Mouse (Mus musculus) WW6 (cell line): ENCODE data around the gene Olfr985.

Experiments used
- DNase-seq: peaks from one replicate; pipeline ENCODE4 v3.0.0-alpha.2; 2013; ENCODE audit warnings: low read depth, low spot score

The Olfr985 gene

DNA sequence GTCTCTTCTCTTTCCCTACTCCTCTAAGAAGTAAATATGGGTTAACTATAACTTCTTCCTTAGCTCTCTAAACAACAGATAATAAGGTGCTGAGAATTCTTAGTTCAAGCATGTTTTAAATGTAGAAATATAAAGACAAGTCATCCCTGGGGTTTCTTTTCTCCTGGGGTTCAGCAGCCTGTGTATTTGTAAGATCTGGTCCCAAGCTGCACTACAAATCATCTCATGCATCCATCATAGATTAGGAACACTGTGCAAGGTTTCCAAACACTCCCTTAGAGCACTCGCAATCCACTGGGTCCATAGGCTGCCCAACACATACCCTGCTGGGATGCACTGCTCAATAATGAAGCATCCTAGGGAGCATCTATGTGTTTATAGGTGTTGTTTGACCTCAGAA, at the start of gene Olfr985:
Olfr985 (minus strand) TSS at position 101 of the 400 bp plus-strand sequence.
- DNase-seq, result no peak

DNA sequence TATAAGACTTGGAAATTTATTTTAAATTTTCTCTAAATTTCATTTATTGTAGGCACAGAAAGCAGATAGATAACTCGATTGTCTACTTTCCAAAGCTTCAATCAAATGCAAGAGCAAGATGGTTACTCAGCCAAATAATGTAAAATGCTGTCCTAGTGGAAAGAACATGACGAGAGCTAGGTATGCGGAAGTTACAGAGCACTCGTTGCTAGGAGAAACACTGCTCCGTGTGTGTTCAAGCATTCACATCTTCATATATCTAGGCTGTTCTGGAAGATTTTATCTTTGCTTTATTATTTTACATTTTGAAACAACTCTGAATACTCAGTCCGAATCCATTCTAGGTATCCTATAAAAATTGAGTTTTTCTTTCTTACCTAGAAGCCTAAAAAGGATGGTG, 47.0 kb upstream of the Olfr985 start:
- no peak for DNase-seq

DNA sequence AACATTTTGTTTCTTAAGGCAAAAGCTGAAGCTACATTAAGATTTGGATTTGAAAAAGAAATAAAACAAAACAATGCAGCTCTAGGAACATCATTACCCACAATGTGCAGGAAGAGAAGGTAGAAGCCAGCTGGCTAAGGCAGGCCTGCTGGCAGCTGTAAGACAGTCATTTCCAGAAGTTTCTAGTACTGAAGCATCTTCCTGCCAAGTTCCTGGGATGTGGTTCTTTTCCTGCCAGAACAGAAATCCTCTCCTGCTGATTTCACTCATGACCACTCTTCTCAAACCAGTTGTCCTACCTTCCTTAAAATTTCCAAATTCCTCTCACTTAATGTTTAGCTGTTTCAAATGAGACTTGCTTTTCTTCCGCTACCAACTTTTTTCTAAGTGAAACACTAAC, 36.5 kb upstream of the Olfr985 start:
- no peak for DNase-seq

DNA sequence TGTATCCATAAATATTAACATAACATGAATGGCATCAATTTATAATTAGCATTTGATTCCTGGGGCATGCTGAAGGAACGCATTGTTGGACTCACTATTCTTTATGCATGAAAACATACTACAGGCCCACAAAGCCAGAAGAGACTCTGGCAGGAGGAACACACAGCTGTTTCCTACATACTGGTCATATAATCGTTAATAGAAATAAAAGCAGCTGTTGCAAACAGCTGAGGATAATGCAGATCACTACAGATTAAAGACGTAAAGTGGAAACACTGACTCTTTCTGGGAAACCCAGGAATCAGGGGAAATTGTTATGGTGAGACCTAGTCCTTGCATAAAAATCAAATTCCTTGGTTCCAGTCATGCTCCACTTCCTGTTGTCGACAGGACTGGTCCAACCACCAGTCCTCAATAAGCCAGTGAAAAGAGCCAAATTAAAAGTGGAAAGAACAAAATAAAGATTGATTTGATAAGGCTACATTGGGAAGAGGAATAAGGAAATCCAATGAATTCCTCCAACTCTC, 25.2 kb upstream of the Olfr985 start:
- DNase-seq, result no peak

DNA sequence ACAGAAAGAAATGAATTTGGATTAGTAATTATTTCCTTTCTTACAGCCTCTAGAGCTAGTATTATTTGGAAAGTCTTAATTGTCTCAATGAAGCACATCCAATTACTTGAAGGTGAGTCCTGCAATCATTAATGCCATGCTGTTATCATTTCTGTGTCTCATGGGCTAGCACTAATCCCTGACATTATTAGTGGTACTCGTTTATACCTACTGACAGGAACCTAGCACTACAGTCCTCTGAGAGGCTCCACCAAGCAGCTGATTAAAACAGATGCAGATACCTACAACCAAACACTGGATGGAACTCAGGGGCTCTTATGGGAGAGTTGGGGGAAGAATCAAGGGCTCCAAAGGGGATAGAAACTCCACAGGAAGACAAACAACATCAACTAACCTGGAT, 11.6 kb upstream of the Olfr985 start:
- no peak for DNase-seq

DNA sequence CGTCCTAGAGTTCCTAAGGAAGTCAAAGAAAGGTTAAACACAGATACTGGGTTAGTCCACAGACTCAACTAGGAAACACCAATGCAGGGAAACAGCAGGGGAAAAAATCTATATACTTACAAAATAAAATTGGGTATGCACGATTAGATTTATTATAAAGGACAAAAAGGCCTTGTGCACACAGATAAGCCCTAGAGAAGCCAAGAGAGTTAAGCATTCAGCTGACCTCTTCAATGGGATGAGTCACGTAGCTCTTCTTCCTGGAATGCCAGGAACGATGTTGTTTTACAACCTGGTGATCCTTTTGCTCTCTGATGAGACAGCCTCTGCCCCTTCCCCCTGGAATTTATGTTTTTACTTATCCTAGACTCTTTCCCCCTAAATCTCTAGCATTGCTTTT, 9.5 kb upstream of the Olfr985 start:
- no peak for DNase-seq

DNA sequence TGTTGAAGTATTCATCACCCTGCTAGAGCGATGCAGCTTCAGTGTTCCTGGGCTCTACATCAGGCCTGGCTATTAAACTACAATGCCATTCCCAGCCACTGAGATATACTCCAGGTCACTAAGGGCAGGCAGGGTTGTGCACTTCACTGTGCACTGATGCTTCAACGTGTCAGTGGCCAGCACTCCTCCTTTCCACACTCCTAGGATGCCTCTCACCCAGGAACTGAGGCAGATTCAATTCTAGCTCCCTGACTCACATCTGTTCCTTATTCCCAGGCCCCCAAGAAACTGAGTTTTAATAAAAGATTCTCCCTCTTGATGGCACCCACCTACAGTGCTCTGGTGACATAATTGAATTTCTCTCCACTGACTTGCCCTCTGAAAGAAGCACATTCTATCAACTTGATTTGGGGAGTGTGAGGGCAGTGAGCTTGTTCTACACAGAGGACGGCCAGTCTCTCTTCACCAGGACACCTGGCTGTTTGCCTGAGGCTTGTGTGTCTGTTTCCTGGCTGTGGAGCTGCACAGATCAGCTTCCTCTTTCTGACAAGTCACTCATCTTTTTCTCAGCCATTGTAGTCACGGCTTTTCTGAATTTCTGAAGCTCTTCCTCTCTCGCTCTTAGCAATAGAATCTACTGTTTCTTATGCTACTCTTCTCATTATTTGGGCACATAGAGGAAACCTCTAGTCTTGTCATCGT, 7.2 kb upstream of the Olfr985 start:
- no peak for DNase-seq

DNA sequence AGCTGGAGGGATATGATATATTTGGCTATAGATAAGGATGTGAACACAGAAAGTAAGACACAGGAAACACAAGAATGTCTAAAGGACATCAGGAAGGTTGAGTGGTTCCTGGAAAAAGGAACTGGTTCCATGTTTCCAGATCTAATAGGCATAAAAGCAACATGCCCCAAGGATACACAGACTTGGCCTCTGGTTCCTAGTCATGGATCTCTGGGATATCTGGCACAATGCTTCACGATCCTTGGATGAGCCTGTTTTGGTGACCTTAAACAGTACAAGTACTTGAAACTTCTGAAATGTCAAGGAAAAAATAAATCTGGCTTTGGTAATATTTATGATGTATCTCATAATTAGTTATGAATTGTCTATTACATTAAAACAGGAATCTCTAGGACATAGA, 572 bp upstream of the Olfr985 start:
- no peak for DNase-seq

DNA sequence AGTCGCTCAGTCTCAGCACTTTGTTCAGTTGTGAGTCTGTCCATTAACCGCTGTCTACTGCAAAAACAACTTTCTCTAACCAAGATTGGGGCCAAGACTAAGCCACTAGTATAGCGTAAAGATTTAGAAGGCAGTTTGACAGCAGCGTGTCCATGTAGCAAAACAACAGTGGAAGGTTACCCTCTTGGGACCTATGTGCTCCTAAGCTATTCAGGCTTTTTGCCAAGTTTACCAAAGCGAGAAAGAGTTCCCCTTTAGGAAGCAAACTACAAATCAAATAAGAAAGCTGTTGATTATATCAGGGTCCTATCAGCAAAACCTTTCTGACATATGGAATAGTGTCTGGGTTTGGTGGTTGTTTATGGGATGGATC, 12.7 kb downstream of the Olfr985 start:
- DNase-seq, result no peak

DNA sequence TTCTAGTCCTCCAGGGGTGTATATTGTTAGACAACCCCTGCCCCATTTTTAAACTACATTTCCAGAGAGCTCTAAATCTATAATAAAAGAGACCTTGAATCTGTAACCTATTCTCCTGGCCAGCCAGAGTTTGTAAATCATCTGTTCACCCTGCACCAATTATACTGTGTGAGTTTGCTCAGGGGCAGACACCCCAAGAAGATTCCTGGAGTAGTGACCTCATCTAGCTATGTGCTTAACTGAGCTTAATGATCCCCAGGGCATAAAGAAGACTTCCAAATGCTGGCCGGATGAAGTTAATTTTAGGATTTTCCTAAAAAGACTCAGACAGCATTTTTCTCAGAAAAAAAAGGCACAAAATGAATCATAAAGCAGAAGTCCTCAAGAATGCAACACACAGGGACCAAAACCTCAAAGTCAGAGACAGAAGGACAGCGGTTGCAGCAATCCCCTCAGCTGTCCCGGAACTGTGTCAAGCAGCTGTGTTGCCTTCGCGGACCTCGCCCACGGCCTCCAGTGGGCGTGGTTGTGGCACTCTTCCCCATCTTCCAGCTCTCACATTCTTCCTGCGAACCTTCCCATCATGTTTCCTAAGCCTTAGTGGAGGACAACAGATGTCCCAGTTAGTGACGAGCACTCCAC, 13.2 kb downstream of the Olfr985 start:
- no peak for DNase-seq

DNA sequence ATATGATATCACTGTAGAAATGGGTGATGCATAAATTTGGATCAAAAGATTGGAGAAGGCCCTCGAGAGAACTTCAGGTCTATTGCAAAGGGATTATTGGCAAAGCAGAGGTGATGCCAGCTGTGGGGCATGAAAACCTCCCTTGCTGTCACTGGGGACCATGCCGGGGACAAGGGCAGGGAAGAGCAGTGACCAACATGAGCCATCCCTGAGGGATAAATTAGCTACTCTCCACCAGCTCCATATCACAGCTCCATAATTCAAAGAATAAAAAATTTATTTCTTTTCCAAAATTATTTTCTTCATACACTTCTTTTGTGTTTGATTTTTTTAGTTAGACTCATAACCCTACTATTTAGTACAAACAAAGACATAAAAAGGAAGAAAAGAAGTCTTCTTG, 15.9 kb downstream of the Olfr985 start, which contains the start of gene Olfr984:
Olfr984 (minus strand) TSS at position 101 of the 400 bp plus-strand sequence.
- no peak for DNase-seq

DNA sequence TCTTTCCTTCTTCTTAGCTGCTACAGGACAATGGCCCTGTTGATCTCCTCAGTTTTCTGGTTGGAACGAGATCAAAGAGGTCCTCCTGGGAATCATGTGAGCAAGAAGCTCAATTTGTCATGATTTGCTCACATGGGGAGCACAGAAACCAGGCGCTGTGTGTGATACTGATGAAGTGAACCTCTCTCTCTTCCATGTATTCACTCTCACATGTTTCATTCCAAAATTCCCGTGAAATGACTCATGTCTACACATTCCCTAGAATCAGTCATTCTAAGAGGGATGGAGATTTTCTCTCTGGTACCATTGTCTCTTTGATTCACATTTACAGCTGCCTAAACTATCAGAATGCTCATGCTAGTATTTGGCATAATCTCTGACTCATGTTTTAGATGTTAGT, 35.2 kb downstream of the Olfr985 start:
- no peak for DNase-seq

DNA sequence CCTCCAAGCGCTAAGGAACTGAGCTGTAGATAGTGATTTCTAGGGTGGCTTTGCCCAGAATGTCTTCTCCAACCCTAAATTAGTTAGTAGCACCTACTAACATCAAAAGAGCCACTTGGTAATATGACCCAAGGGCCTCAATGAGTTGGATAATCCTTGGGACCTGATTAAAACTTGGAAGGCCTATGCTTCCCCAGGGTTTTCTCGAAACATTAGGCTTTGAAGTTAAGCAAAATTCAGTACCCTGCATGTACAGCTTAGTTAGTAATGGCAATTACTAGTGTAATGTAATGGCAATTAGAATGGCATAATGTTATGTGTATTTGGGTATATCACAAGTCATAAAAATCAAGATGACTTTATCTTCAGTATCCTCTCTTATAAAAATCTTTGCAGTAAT, 36.5 kb downstream of the Olfr985 start, which contains the start of gene Olfr983:
Olfr983 (minus strand) TSS at position 101 of the 400 bp plus-strand sequence.
- DNase-seq, result no peak
